Mouse (Mus musculus) liver, embryonic 14.5 days (tissue): Measurements from ENCODE around the gene Fbxl2. TPM values are rescaled to one million over a fixed set of nuclear protein-coding genes. Genes with fewer than 3 reads are reported as not detected.

Experiments
- ATAC-seq: fragments of 200-750 bp; cut with Nextera tagmentation; 2 replicates; pipeline ENCODE4 v1.8.0; 2017; ENCODE audit warnings: moderate number of reproducible peaks, mild to moderate bottlenecking, moderate library complexity; ENCODE audit not compliant: insufficient read depth
- DNase-seq, 3 experiments: peaks; one replicate each; pipeline ENCODE4 v3.0.0-alpha.2; 2012 to 2013; ENCODE audit warnings: low read depth in 3 of 3, low spot score in 3 of 3
- H3K27ac ChIP-seq: fragments of 300-500 bp; sonication (generic); 2 replicates; pipeline ENCODE4 v1.5.1; 2014; ENCODE audit warnings: moderate library complexity, mild to moderate bottlenecking, control low read depth, inconsistent platforms
- H3K27me3 ChIP-seq: fragments of 300-500 bp; sonication (generic); 2 replicates; pipeline ENCODE4 v1.6.1; 2014; ENCODE audit warnings: mild to moderate bottlenecking, low read length, moderate library complexity; ENCODE audit not compliant: control insufficient read depth, insufficient read depth
- H3K36me3 ChIP-seq: fragments of 300-500 bp; sonication (generic); replicated peaks from 2 replicates; pipeline ENCODE4 v1.6.1; 2014; ENCODE audit warnings: low read depth; ENCODE audit not compliant: control insufficient read depth, insufficient read depth
- H3K4me1 ChIP-seq, 2 experiments: fragments of 200-500 bp in 1 of 2; fragments of 300-500 bp in 1 of 2; sonication (generic) in 1 of 2; replicated peaks; 2 replicates each; pipeline ENCODE4 v1.6.1; 2012 to 2014; ENCODE audit warnings: antibody characterized with exemption in 1 of 2, inconsistent platforms in 1 of 2, low read length in 1 of 2; ENCODE audit not compliant: control insufficient read depth in 2 of 2, insufficient read depth in 2 of 2
- H3K4me2 ChIP-seq: fragments of 300-500 bp; sonication (generic); 2 replicates; pipeline ENCODE4 v1.6.1; 2014; ENCODE audit warnings: low read depth, mild to moderate bottlenecking, control low read depth, moderate library complexity
- H3K4me3 ChIP-seq, 2 experiments: fragments of 200-500 bp in 1 of 2; fragments of 300-500 bp in 1 of 2; sonication (generic) in 1 of 2; 2 replicates each; pipeline ENCODE4 v1.5.1; 2012 to 2014; ENCODE audit warnings: low read depth in 2 of 2, low read length in 2 of 2, mild to moderate bottlenecking in 2 of 2, control low read depth in 1 of 2, inconsistent platforms in 1 of 2, moderate library complexity in 1 of 2; ENCODE audit not compliant: insufficient read depth in 1 of 2
- H3K9ac ChIP-seq: fragments of 300-500 bp; sonication (generic); replicated peaks from 2 replicates; pipeline ENCODE4 v1.6.1; 2014; ENCODE audit warnings: mild to moderate bottlenecking, control low read depth, moderate library complexity
- H3K9me3 ChIP-seq: fragments of 300-500 bp; sonication (generic); 2 replicates; pipeline ENCODE4 v1.6.1; 2016; ENCODE audit warnings: low read length, mixed read lengths; ENCODE audit not compliant: control insufficient read depth
- CTCF ChIP-seq: IDR thresholded peaks from 2 replicates; pipeline ENCODE4 v1.5.1; 2016; ENCODE audit warnings: antibody characterized with exemption, low read depth, control low read depth
- EP300 ChIP-seq: IDR thresholded peaks from 2 replicates; pipeline ENCODE4 v1.6.1; 2016; ENCODE audit warnings: antibody characterized with exemption, low read depth
- WGBS: fragments of 180-500 bp; shearing (Covaris S2); extraction: QIAGEN DNeasy Blood & Tissue Kit; methylation state at CpG from one replicate; pipeline ENCODE4 v1.1.7; 2014; ENCODE audit not compliant: insufficient replicate concordance; 5-methylcytosine and 5-hydroxymethylcytosine counted together
- polyA plus RNA-seq, 2 experiments: library from polyadenylated mRNA; depleted of rRNA in 1 of 2; stranded (reverse) in 1 of 2; unstranded in 1 of 2; fragments of >200 nt; fragmentation: Nextera tagmentation in 1 of 2; extraction: Ambion mirVana in 1 of 2; gene quantifications; 2 replicates each; pipeline versions ENCODE4 v1.2.1 to v1.2.3; 2012 to 2014

Gene Fbxl2
- polyA plus RNA-seq, 2 experiments: 0.57 to 0.80 TPM

DNA sequence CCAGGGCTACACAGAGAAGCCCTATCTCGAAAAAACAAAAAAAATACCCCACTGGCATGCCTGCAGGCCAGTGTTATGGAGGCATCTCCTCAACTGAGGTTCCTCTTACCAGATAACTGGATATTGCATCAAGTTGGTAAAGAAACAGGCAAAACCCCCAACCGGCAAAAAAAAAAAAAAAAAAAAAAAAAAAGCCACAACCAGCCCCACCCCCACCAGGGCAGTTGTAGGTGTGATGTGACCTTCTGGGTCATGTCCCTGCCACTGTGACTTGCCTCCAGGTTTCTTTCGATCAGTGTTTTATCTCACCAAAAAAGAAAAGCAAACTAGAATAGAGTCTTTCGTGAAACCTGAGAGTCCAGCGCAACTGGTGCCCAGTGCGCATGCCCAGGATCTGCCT lies 6.9 kb upstream of the Fbxl2 start:
- TF ChIP-seq CTCF (no peak), EP300 (no peak)
- Histone ChIP-seq H3K9ac (no peak overlapping the region), H3K27ac (no peak overlapping the region), H3K4me3 (no peak overlapping the region), H3K36me3 (no peaks in the 10 kb centered on the region), H3K4me1 (no peaks in the 10 kb centered on the region), H3K27me3 (peaks cover 23% of the 10 kb centered on the region), H3K9me3 (no peaks in the 10 kb centered on the region), H3K4me2 (no peak overlapping the region)
- 50% methylated on average over 6 of the region's 6 CpGs for WGBS
- DNase-seq (no peak), ATAC-seq (no peak)

DNA sequence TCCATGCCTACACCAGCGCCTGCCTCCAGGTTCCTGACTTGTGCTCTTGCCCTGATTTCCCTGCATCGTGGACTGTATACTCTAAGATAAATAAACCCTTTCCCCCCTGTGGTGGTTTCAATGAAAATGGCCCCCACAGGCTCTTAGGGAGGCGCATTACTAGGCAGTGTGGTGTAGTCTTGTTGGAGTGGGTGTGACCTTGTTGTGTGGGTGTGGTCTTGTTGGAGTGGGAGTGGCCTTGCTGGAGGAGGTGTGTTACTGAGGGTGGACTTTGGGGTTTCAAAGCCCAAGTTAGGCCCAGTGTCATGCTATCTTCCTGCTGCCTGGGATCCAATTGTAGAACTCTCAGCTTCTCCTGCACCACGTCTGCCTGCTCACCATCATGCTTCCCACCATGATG lies 6.0 kb upstream of the Fbxl2 start:
- H3K9ac ChIP-seq: no peak overlapping the region
- no peak for ATAC-seq
- TF ChIP-seq CTCF: no peak
- no peak for TF ChIP-seq EP300
- H3K27me3 ChIP-seq: peaks cover 15% of the 10 kb centered on the region
- no peak overlapping the region for H3K27ac ChIP-seq
- no peaks in the 10 kb centered on the region for H3K9me3 ChIP-seq
- DNase-seq: no peak
- no peak overlapping the region for H3K4me3 ChIP-seq
- WGBS: 56% methylated on average over 4 of the region's 4 CpGs
- H3K4me1 ChIP-seq: no peaks in the 10 kb centered on the region
- H3K4me2 ChIP-seq: no peak overlapping the region
- H3K36me3 ChIP-seq: no peaks in the 10 kb centered on the region

DNA sequence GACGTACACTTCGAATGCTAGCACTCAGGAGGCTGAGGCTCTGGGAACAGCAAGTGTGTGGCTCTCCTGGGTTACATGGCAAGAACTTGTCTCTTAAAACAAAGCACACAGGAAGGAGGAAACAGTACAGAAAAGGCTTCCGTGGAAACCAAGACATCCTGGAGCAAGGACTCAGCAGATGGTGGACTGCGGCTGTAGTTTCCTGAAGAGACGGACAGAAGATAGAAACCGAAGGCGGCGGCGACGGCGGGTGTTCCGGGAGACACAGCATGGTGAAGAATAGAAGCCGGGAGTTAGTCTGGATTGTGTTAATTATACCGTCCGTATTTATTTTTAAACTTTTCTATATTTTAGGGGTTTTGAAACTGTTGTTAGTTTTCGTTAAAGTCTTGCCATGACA lies 4.8 kb upstream of the Fbxl2 start:
- H3K4me3 ChIP-seq: no peak overlapping the region

DNA sequence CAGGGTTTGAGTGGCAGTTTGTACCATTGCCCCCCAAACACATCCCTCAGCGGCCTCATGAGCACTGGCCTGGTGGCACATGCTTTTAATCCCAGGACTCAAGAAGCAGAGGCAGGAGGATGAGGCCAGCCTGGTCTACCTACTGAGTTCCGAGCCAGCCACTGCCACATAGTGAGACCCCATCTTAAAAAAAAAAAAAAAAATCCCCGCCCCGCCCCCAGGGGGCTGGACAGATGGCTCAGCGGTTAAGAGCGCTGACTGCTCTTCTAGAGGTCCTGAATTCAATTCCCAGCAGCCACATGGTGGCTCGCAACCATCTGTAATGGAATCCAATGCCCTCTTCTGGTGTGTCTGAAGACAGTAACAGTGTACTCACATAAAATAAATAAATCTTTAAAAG lies 4.1 kb upstream of the Fbxl2 start:
- H3K9me3 ChIP-seq: no peaks in the 10 kb centered on the region
- ATAC-seq (no peak), DNase-seq (no peak)
- H3K4me3 ChIP-seq: no peak overlapping the region
- no peak overlapping the region for H3K4me2 ChIP-seq
- H3K27me3 ChIP-seq: no peaks in the 10 kb centered on the region
- H3K4me1 ChIP-seq: no peaks in the 10 kb centered on the region
- H3K9ac ChIP-seq: no peak overlapping the region
- no peak overlapping the region for H3K27ac ChIP-seq
- H3K36me3 ChIP-seq: no peaks in the 10 kb centered on the region
- TF ChIP-seq EP300: no peak
- no peak for TF ChIP-seq CTCF
- 65% methylated on average over 7 of the region's 7 CpGs for WGBS

More for the DNA sequence above, 4.8 kb upstream of the Fbxl2 start:
- no peak overlapping the region for H3K27ac ChIP-seq
- no peak overlapping the region for H3K9ac ChIP-seq
- H3K36me3 ChIP-seq: no peaks in the 10 kb centered on the region
- no peaks in the 10 kb centered on the region for H3K9me3 ChIP-seq
- TF ChIP-seq CTCF (no peak), EP300 (no peak)
- no peak for ATAC-seq
- no peak overlapping the region for H3K4me2 ChIP-seq
- no peak for DNase-seq
- 68% methylated on average over 16 of the region's 16 CpGs for WGBS
- H3K4me1 ChIP-seq: no peaks in the 10 kb centered on the region
- peaks cover 3% of the 10 kb centered on the region for H3K27me3 ChIP-seq

DNA sequence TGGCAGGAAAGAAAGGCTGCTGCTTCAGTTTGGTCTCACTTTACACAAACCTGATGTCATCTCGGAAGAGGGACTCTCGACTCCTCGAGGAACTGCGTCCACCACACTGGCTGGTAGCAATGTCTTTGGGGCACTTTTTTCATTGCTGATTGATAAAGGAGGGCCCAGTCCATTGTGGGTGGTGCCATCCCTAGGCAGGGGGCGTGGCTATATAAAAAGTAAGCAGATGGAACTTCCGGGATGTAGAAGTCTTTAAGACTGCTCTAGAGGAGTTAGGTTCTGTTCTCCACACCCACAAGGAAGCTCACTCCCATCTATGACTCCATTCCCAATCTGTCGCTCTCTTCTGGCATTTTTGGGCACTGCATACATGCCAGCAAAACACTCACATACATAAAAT lies 685 bp upstream of the Fbxl2 start:
- no peaks in the 10 kb centered on the region for H3K36me3 ChIP-seq
- DNase-seq (no peak), ATAC-seq (no peak)
- no peak overlapping the region for H3K4me3 ChIP-seq
- no peaks in the 10 kb centered on the region for H3K27me3 ChIP-seq
- no peak overlapping the region for H3K4me2 ChIP-seq
- H3K9me3 ChIP-seq: no peaks in the 10 kb centered on the region
- no peak overlapping the region for H3K9ac ChIP-seq
- H3K27ac ChIP-seq: no peak overlapping the region
- H3K4me1 ChIP-seq: no peaks in the 10 kb centered on the region
- no peak for TF ChIP-seq EP300
- no peak for TF ChIP-seq CTCF
- WGBS: 67% methylated on average over 7 of the region's 7 CpGs

DNA sequence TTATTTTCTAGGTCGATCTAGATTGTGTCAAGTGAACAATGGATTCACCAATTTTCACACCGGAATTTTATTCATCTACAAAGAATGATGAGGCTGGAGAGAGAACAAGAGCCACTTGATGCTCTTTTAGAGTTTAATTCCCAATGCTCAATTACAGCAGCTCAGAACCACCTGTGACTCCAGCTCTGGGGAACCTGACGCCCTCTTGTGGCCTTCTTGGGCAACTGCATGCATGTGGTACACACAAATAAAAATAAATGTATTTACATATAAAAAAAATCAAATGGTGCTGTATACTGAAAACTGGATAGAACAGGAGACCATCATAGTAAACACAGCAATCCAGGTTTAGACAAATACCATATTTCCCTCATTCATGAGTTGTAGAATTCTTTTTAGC lies 1.5 kb downstream of the Fbxl2 start:
- WGBS: 40% methylated on average over 3 of the region's 3 CpGs
- ATAC-seq (no peak), DNase-seq (peak; percentile 9 to 16 (median 11))
- H3K4me3 ChIP-seq: no peak overlapping the region
- H3K36me3 ChIP-seq: no peaks in the 10 kb centered on the region
- no peaks in the 10 kb centered on the region for H3K27me3 ChIP-seq
- TF ChIP-seq EP300 (no peak), CTCF (peak; percentile 75)
- H3K27ac ChIP-seq: no peak overlapping the region
- no peak overlapping the region for H3K4me2 ChIP-seq
- H3K9me3 ChIP-seq: no peaks in the 10 kb centered on the region
- no peak overlapping the region for H3K9ac ChIP-seq
- H3K4me1 ChIP-seq: no peaks in the 10 kb centered on the region
